Mouse (Mus musculus) lung, postnatal 0 days (tissue): ENCODE data around the gene Bspry.

ENCODE experiments used
- CTCF ChIP-seq: IDR thresholded peaks from 2 replicates; pipeline ENCODE4 v1.5.1; 2016; ENCODE audit warnings: antibody characterized with exemption, mild to moderate bottlenecking
- EP300 ChIP-seq: IDR thresholded peaks from 2 replicates; pipeline ENCODE4 v1.6.1; 2016; ENCODE audit warnings: antibody characterized with exemption, mild to moderate bottlenecking, control low read depth

- TF ChIP-seq CTCF (no peak), EP300 (no peak)
Measured at GRCm38 (mm10) chr4:62516579-62516978, 36.7 kb downstream of the Bspry start.
